Mouse (Mus musculus): Measurements from ENCODE around the gene Pax1. TPM values are rescaled to one million over a fixed set of nuclear protein-coding genes. Genes with fewer than 3 reads are reported as not detected.

The Pax1 gene
- total RNA-seq, 2 experiments from 2014 or later = not detected

DNA sequence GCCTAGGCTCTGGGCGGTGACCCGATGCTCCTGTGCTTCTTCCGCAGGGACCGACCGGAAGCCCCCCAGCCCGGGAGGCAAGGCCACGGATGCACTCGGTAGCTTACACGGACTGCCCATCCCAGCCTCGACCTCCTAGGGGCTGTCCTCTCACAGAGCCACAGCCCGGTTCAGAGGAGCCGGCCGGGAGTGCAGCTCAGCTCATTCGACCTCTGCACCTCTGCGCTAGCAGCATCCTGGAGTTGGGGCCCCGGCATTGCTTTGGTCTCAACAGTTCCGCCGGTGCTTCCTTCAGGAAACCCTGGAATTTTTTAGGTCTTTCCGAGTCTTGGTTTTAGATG lies 11.9 kb downstream of the Pax1 start:
- no peak for DNase-seq

DNA sequence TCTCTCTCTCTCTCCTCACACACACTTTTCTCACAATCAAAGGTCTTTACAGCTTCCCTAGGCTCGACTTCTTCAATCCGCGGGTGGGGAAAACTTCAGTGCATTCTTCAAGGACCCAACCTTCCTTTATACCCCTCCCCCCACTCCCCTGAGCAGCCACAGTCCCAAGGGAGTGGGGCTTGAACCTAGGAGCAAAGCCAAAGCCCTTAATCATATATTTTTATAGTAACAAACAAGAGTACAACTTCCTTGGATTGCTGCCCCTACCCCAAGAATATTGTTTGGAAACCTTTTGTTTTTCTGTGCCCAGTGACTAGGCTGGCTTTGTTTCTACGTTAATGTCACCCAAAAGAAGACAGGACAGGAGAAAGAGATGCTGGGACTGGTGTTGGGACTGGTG lies 12.5 kb downstream of the Pax1 start:
- DNase-seq = no peak

DNA sequence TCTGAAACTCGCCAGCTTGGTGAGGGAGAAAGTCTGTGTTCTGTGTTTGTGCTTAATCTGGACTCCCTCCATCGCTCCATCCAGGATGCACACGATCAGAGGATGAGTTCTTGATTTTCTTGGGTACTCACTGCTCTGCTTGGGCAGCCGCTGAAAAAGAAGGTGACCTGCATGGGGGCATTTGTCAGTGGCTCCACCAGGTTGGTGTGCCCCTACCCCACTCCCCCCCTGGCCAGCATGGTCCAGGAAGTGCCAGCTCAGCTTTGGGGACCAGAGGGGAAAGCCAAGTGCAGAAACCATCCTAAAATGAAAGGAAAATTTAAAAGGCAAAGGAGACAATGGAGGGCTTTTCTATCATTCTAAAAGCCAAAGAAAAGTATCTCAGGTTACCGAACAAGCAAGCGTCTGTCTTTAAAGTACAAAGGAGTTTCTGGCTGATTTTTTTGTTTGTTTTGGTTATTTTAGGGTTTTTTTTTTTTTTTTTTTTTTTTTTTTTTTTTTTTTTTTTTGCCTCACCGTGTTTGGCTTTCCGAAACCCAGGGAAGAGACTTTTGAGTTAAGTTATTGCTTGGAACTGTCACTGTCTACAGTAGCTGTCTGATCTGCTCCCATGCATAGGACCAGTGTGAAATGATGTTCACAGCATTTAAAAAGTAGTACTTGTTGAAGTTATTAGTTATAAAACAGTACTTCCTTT lies 13.4 kb downstream of the Pax1 start:
- no peak for DNase-seq

DNA sequence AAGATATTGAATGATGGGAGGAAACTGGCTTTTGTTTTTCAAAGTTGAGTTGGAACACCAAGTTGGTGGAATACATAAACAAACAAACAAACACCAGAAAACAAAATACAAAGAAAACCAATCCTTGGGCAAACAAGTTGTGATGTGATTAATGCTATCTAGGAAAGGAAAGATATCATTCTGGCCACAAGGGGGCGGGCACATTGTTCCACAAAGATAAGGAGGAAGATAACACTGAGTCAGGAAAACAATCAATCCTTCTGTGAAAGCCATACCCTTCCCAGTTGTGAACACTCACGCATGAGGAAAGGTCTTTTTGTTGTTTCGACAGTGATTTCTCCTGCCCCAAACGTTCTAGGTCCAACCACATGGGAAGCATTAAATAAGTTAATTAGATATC lies 17.2 kb downstream of the Pax1 start:
- no peak for DNase-seq

DNA sequence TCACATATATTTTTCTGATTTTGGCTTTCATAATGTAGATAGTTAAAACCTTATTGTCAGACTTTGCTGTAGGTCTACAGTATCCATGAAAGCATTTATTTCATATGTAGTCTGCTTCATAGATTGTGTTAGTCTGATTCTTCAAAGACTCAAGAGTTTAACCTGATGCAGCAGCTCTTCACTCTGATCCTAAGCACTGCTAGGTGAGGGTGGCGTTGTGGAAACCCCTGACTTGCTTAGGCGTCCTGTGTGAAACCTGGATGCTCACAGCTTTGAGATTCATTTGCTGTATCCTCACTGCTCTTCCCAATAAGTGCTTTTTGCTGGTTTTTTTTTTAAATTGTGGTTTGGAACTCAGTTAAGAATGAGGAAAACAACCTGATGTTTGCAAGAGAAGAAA lies 21.6 kb downstream of the Pax1 start:
- no peak for DNase-seq

DNA sequence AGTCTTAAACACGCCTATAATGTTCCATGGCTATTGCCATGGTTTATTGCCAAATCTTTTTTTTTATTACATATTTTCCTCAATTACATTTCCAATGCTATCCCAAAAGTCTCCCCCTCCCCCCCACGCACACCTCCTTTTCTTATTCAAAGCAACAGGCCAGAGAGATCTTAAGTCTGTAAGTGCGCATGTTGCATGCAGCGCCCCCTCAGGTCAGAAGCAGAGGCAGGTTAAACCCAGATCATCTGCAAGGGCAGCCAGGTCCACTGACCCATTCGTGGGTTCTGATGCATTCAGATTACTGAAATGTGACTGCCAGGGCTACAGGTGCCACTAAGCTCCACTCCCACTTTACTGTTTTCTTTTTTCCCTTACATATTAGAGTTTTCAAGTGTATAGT lies 25.2 kb downstream of the Pax1 start:
- DNase-seq = no peak

DNA sequence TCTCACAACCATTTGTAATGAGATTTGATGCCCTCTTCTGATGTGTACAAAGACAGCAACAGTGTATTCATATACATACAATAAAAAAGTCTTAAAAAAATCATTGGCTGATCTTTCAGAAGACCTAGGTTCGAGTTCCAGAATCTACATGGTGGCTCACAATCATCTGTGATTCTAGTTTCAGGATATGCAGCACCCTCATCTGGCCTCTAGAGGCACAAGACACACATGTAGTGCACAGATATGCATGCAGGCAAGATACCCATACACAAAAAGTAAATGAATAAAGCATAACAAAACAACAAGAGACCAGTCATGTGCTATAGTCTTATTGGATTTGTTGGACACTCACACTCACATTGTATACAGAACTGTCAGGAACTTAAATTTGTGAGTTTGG lies 47.6 kb downstream of the Pax1 start:
- no peak for DNase-seq

DNA sequence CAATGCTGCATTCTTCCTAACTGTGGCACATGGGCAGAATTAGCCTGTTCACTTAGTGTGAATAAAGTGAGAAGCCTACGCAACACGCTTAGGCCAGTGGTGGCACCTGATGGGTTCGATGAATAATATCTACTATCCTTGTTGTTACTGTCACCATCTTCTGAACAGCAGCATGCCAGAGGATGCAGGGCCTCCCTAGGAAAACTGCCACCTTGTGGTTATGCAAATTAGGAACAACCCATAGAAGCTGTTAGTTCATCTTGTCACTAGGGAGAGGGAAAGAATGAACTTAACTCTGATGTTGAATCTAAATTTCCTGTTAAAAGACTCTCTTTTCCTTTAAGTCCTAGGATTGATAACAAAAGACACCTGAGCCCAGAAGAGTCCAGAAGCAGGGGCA lies 53.3 kb downstream of the Pax1 start:
- no peak for DNase-seq

DNA sequence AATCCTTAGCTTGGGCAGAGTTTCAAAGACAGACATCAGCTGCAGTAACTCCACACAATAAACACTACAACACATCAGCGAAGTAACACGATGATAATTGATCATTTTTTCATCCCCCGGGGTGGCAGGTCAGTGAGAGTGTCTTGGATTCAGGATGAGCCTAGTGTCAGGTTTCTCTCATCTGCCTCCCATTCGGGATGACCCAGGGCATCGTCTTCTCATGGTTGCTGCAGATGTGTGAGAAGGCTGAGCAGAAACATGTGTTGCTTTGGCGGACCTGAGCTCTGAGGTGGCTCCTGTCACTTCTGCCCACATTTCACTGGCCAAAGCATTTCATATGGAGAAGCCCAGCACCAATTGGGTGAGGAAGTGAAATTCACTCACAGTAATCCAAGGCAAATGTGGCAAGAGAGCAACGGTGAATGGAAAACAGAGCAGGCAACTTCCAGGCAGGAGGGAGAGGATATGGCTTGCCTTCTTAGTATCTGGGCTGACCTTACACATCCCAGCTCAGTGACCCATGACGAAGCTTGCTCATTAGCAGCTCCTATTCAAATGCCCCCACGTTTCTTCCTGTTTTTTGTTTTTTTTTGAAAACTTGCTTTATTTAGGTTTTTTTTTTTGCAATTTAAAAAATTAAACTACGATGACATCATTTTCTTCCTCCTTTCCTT lies 63.0 kb downstream of the Pax1 start:
- no peak for DNase-seq

DNA sequence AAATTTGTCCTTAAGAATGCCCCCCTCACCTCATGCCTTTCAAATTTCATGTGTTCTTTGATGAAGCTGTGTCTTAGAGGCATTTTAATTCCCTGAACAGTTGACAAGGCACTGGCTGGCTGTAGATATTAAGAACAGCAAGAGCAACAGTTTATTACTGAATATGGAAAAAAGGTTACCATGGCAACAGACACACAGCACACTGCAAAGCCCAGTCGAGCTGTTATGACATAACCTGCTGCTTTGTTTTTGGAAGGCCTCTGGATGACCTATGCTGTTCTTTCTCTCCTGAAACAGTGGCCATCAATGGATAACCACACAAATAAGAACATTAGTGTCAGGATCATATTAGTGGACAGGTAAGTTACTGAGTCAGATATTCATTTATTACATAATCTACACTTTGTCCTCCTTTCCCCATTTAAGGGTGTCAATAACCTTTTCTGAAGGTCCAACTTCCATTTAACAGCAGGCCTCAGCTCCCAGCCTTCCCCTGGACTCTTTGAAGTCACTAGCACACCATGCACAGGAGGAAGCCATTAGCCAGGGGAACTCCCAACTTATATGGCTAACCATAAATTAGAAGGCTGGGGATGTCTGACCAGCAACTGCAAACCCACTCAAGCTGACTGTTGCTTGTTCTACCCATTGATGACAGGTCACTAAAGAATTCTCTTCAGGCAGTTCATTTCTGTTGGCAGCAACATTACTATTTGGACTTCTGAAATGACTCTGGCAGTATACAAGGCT lies 68.1 kb downstream of the Pax1 start:
- DNase-seq = no peak

DNA sequence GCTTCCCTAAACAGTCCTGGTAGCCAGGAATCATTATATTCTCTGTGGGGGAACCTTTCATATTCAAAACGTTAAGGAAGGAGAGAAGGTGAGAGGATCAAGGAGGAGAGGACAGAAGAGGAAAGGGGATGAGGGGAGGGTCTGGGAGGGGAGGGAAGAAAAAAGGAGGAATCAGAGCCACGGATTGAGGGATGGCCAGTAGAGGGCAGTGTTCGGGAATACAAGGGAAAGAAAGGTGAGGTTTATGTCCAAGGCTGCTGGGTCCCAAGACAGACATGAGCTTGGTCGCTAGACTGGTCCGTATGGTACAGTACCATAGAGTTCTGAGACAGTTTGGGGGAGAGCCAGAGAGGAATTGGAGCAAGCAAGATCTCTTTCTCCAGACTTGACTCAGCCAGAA lies 71.4 kb downstream of the Pax1 start:
- peak in 1 of 2 experiments; percentile 17 for DNase-seq

Other genes starting within 250 kb of the Pax1 start
- gene Nkx2-2, start 167.7 kb upstream of the Pax1 start, total RNA-seq (2021) = 1 to 10 TPM; 6.4 to 6.6 TPM